Mouse (Mus musculus) layer of hippocampus, postnatal 36 days (tissue): ENCODE results near the gene Gm10570. TPM values are rescaled to one million over a fixed set of nuclear protein-coding genes. Genes with fewer than 3 reads are reported as not detected.

ENCODE experiments used
- DNase-seq, 2 experiments: peaks; one replicate each; pipeline ENCODE4 v3.0.0; 2022
- total RNA-seq, 2 experiments: library from RNA; stranded (reverse); gene quantifications; 2 replicates each; pipeline ENCODE4 v1.2.3; 2021

Gm10570 gene
- total RNA-seq, 2 experiments from 2014 or later = 1.1 TPM; not detected in 1

DNA sequence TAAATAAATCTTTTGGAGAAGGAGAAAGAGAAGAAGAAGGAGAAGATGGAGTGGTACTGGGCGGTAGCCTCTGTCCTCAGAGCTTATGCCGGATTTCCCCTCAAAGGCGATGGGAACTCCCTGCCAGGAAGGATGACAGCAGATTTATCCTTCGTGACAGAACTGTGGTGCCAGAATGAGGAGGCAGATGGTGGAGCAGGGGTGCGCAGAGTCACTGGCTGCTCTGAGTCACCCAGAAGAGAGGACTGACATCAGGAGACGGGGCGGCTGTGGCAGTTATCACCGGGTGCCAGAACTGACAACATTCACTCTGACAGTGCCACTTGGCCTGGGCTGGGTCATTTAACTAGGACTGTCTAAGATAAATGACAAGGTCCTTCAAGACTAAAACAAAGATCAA, 38.4 kb downstream of the Gm10570 start:
- DNase-seq = peak; percentile 81 to 82

DNA sequence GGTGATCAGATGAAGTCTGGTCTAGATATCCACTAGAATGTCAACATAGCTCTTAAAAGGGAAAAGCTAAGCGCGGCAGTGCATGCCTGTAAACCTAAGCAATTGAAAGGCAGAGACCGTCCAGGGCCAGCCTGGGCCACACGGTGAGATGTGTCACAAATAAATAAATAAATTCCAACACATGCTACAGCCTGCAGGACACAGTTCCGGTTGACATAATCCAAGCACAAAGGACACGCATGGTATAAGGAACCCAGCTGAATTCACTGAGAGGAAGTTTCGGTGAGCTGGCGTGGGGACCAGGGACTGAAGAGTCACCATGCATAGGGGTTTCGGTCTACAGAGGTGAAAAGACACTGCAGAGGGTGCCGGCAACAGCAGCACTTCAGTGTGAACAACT, 39.7 kb downstream of the Gm10570 start:
- no peak for DNase-seq

- DNase-seq = no peak
Observed at GRCm38 (mm10) chr4:130267069-130267468, 41.4 kb downstream of the Gm10570 start.

DNA sequence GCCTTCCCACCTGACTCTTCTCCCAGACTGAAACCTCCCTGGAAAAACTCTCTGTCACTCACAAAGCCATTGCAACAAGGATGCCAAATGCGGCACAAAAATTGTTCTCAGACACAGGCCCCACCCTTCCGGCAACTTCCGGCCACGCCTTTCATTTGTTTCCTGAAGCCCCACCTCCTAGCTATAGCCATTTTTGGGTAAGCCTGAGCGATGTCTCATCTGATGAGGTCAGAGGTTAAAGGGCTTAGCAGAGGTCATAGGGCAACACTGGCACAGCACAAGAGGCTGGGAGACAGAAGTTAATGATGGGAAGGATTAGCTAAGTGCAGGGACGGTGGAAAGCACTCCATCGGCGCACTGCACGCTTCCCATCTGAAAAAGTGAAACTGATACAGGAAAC, 41.9 kb downstream of the Gm10570 start:
- no peak for DNase-seq

DNA sequence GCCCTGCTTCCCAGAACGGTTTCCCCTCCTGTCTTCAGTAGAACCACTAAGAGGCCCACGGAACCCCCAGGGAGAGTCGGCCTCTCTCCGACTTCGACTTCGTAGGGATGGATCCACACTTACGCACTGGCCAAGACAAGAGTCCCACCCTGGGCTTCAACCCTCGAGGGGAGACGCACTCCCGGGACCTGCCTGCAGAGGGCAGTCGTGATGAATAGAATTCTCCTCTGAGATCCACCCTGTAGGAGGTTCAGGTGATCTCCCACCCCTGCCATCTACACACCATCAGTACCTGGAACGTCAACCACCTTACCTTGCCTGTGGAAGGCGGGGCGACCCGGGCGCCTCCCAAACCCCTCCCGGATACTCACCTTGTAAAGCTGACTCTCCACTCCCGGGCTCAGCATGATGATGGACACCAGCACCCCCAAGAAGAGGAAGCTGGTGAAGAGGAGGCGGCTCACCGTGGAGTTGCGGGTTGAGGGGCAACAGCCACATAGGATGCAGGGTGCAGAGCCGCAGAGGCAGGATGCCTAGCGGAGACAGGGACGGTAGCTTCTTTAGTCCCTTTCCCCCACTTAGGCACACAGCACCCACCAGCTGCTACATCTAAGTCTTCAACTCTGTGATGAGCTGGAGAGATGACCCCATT, 43.6 kb downstream of the Gm10570 start:
- DNase-seq = peak; percentile 60 to 69

DNA sequence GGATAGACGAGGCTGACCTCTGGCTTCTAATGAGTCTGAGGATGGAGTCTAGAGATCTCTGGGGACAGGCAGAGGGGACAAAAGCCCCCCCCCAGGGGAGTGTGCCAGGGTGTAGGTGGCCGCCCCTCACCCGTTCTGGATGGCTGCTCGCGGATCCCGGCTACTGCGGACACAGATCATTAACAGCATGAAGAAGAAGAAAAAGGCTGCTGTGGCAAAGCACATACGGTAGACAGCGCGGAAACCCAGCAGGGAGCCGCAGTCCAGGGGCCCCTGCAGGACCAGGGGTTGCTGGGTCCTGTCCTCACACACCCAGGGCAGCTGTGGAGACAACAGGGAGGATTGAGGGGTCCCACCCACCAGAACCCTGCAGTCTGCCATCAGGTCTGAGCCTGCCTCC, 44.3 kb downstream of the Gm10570 start:
- DNase-seq = no peak

DNA sequence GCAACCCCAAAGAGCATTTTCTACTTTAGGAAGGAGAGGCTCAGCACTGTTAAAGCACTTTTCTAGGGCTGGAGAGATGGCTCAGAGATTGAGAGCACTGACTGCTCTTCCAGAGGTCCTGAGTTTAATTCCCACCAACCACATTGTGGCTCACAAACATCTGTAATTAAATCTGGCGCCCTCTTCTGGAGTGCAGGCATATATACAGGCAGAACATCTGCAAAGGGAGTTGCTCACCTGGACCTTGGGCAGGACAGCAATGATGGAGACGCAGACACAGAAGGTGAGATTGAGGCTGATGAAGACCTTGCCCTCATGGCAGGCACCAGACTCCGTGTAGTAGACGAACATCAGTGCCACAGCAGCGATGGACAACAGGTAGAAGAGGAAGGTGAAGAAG, 48.1 kb downstream of the Gm10570 start:
- no peak for DNase-seq

Other genes starting within 250 kb of the Gm10570 start
- 10 to 100 TPM; 63.7 TPM for gene Pef1, start 206.1 kb downstream of the Gm10570 start, total RNA-seq
- gene Hcrtr1, start 169.3 kb downstream of the Gm10570 start, total RNA-seq = 1 to 10 TPM; 2.7 to 3.1 TPM
- 1 to 10 TPM; 6.2 to 9.9 TPM for gene Tinagl1, start 133.6 kb downstream of the Gm10570 start, total RNA-seq
- not detected for gene Gm853, start 86.3 kb downstream of the Gm10570 start, total RNA-seq
- 10 to 100 TPM; 12.0 to 13.2 TPM for gene Serinc2, start 29.5 kb downstream of the Gm10570 start, total RNA-seq
- gene Fabp3, start 79 bp downstream of the Gm10570 start, total RNA-seq = 10 to 100 TPM; 94.1 to 94.6 TPM
- gene Zcchc17, start 51.3 kb upstream of the Gm10570 start, total RNA-seq = 10 to 100 TPM; 62.2 to 64.1 TPM
- gene Snrnp40, start 51.5 kb upstream of the Gm10570 start, total RNA-seq = 10 to 100 TPM; 31.9 to 32.8 TPM